Comparison of ENCODE assay signal across 8 mouse cellular contexts in genomic region chr4:108834115-108834970, GRCm38 (mm10). TPM values are rescaled to one million over a fixed set of nuclear protein-coding genes. Genes with fewer than 3 reads are reported as not detected.
A peak's percentile ranks its signal among the peaks of the same experiment; 100 is the strongest.
DNase-seq lines count a peak whose midpoint lies in the region; ATAC-seq lines count a peak whose summit lies in the region.

TSS of gene Txndc12 (plus strand) at chr4:108834601.

- peaks cover 25% of the 10 kb centered on the region for H3K4me1 ChIP-seq in embryonic facial prominence, embryonic 12.5 days
- H3K4me1 ChIP-seq in limb, embryonic 11.5 days (ENCODE audit: control insufficient read depth, insufficient read depth, low read length), result peaks cover 8% of the 10 kb centered on the region
- peaks cover 35% of the 10 kb centered on the region for H3K4me1 ChIP-seq in midbrain, embryonic 14.5 days (ENCODE audit: control insufficient read depth, insufficient read depth, low read length)

- ATAC-seq in embryonic facial prominence, embryonic 12.5 days (ENCODE audit: insufficient number of reproducible peaks, insufficient read depth, low FRiP score, low TSS enrichment), result peak; percentile 84
- peak; percentile 84 for ATAC-seq in limb, embryonic 11.5 days (ENCODE audit: insufficient number of reproducible peaks, low FRiP score, low TSS enrichment, low read depth)
- peak; percentile 81 for ATAC-seq in midbrain, embryonic 14.5 days (ENCODE audit: low FRiP score, low TSS enrichment)

- peak within 1 kb of the TSS; percentile 95 for H3K4me3 ChIP-seq in embryonic facial prominence, embryonic 12.5 days
- H3K4me3 ChIP-seq in limb, embryonic 11.5 days (ENCODE audit: low read depth, low read length), result peak within 1 kb of the TSS; percentile 95
- peak within 1 kb of the TSS; percentile 95 for H3K4me3 ChIP-seq in midbrain, embryonic 14.5 days (replicated peaks; ENCODE audit: low read depth, low read length)

- no peaks in the 10 kb centered on the region for H3K9me3 ChIP-seq in embryonic facial prominence, embryonic 12.5 days
- H3K9me3 ChIP-seq in limb, embryonic 11.5 days (ENCODE audit: control insufficient read depth, low read length), result no peaks in the 10 kb centered on the region
- H3K9me3 ChIP-seq in midbrain, embryonic 14.5 days (ENCODE audit: control insufficient read depth, low read length), result no peaks in the 10 kb centered on the region

- peak within 1 kb of the TSS; percentile 98 for H3K9ac ChIP-seq in embryonic facial prominence, embryonic 12.5 days
- peak within 1 kb of the TSS; percentile 94 for H3K9ac ChIP-seq in limb, embryonic 11.5 days (ENCODE audit: low read length)
- peak within 1 kb of the TSS; percentile 99 for H3K9ac ChIP-seq in midbrain, embryonic 14.5 days (replicated peaks; ENCODE audit: low read length)

- H3K27ac ChIP-seq in embryonic facial prominence, embryonic 12.5 days, result peak within 1 kb of the TSS; percentile 99
- peak within 1 kb of the TSS; percentile 98 for H3K27ac ChIP-seq in limb, embryonic 11.5 days (replicated peaks; ENCODE audit: low read depth, low read length)
- H3K27ac ChIP-seq in midbrain, embryonic 14.5 days (replicated peaks; ENCODE audit: low read depth, low read length), result peak within 1 kb of the TSS; percentile 100

- H3K4me2 ChIP-seq in embryonic facial prominence, embryonic 12.5 days (replicated peaks), result peak within 1 kb of the TSS; percentile 63
- H3K4me2 ChIP-seq in limb, embryonic 11.5 days (ENCODE audit: low read depth, severe bottlenecking), result peak within 1 kb of the TSS; percentile 85
- peak within 1 kb of the TSS; percentile 65 for H3K4me2 ChIP-seq in midbrain, embryonic 14.5 days (ENCODE audit: low read length)

- no peaks in the 10 kb centered on the region for H3K27me3 ChIP-seq in embryonic facial prominence, embryonic 12.5 days
- no peaks in the 10 kb centered on the region for H3K27me3 ChIP-seq in limb, embryonic 11.5 days (ENCODE audit: control insufficient read depth, insufficient read depth, low read length)
- H3K27me3 ChIP-seq in midbrain, embryonic 14.5 days (ENCODE audit: control insufficient read depth, insufficient read depth, low read length), result no peaks in the 10 kb centered on the region

- peaks cover 7% of the 10 kb centered on the region for H3K36me3 ChIP-seq in embryonic facial prominence, embryonic 12.5 days
- H3K36me3 ChIP-seq in limb, embryonic 11.5 days (ENCODE audit: control insufficient read depth, insufficient read depth, low read length), result peaks cover 6% of the 10 kb centered on the region; the same call in 1 of the 2 replicates
- H3K36me3 ChIP-seq in midbrain, embryonic 14.5 days (ENCODE audit: control insufficient read depth, insufficient read depth, low read length), result peaks cover 10% of the 10 kb centered on the region

- peak; percentile 80 for DNase-seq in 3134 (ENCODE audit: extremely low read depth, insufficient read length, low spot score)
- DNase-seq in adrenal gland, postnatal 25 days, result peak; percentile 78
- DNase-seq in heart, adult 11 months, result peak; percentile 99
- peak; percentile 94 for DNase-seq in kidney, adult 18-20 months
- peak; percentile 90 for DNase-seq in limb, embryonic 11.5 days (ENCODE audit: low spot score)
- DNase-seq in midbrain, embryonic 14.5 days, result peak; percentile 95
- DNase-seq in spleen, adult 18-20 months, result peak; percentile 57 to 73

- WGBS in embryonic facial prominence, embryonic 12.5 days, result under 1% methylated on average over 34 of the region's 34 CpGs
- 0% methylated on average over 34 of the region's 34 CpGs for WGBS in limb, embryonic 11.5 days
- under 1% methylated on average over 34 of the region's 34 CpGs for WGBS in midbrain, embryonic 14.5 days

RNA-seq across cellular contexts. Expression of gene Txndc12, which starts in this region (rescaled TPM):
- 72.1 and 75.5 TPM in 2 replicates for total RNA-seq in adrenal gland, postnatal 25 days (2021)
- 114 and 118 TPM in 2 replicates for polyA plus RNA-seq in embryonic facial prominence, embryonic 12.5 days (2016; fragmentation: Nextera tagmentation; extraction: Ambion mirVana)
- 116 TPM in 2 replicates for polyA plus RNA-seq in limb, embryonic 11.5 days (2014; fragmentation: Nextera tagmentation; extraction: Ambion mirVana)
- 72.8 and 79.0 TPM in 2 replicates for polyA plus RNA-seq in midbrain, embryonic 14.5 days (2014; fragmentation: Nextera tagmentation; extraction: Ambion mirVana)

Comparison
In these comparisons a context has a peak if more than half of its experiments do, and no peak if none do; other contexts are left out.
1. Peak in every context shown above with its lines: DNase-seq, ATAC-seq, H3K4me3 ChIP-seq and H3K27ac ChIP-seq.